Mouse (Mus musculus) midbrain, embryonic 14.5 days (tissue): ENCODE data around the gene Zbtb12. TPM values are rescaled to one million over a fixed set of nuclear protein-coding genes. Genes with fewer than 3 reads are reported as not detected.
"Not testable (repeated sequence)": the region's sequence is repeated elsewhere in the genome, so short reads cannot be mapped to it uniquely, and the experiment has no call there.

Experiments
- ATAC-seq: fragments of 200-750 bp; cut with Nextera tagmentation; 2 replicates; pipeline ENCODE4 v1.8.0; 2017; ENCODE audit warnings: moderate number of reproducible peaks, moderate library complexity; ENCODE audit not compliant: low FRiP score, low TSS enrichment
- DNase-seq: peaks from one replicate; pipeline ENCODE4 v3.0.0-alpha.2; 2015
- H3K27ac ChIP-seq: fragments of 300-500 bp; sonication (generic); replicated peaks from 2 replicates; pipeline ENCODE4 v1.5.1; 2014; ENCODE audit warnings: mild to moderate bottlenecking, low read depth, low read length, moderate library complexity
- H3K27me3 ChIP-seq: fragments of 300-500 bp; sonication (generic); 2 replicates; pipeline ENCODE4 v1.6.1; 2014; ENCODE audit warnings: low read length, control low read depth, mixed read lengths; ENCODE audit not compliant: control insufficient read depth, insufficient read depth
- H3K36me3 ChIP-seq: fragments of 300-500 bp; sonication (generic); 2 replicates; pipeline ENCODE4 v1.6.1; 2014; ENCODE audit warnings: low read length, control low read depth; ENCODE audit not compliant: control insufficient read depth, insufficient read depth
- H3K4me1 ChIP-seq: fragments of 300-500 bp; sonication (generic); 2 replicates; pipeline ENCODE4 v1.6.1; 2014; ENCODE audit warnings: mild to moderate bottlenecking, antibody characterized with exemption, low read length, control low read depth; ENCODE audit not compliant: control insufficient read depth, insufficient read depth
- H3K4me2 ChIP-seq: fragments of 300-500 bp; sonication (generic); 2 replicates; pipeline ENCODE4 v1.6.1; 2014; ENCODE audit warnings: mild to moderate bottlenecking, low read length, moderate library complexity
- H3K4me3 ChIP-seq: fragments of 300-500 bp; sonication (generic); replicated peaks from 2 replicates; pipeline ENCODE4 v1.5.1; 2014; ENCODE audit warnings: low read depth, low read length
- H3K9ac ChIP-seq: fragments of 300-500 bp; sonication (generic); replicated peaks from 2 replicates; pipeline ENCODE4 v1.6.1; 2014; ENCODE audit warnings: mild to moderate bottlenecking, low read length, moderate library complexity
- H3K9me3 ChIP-seq: fragments of 300-500 bp; sonication (generic); 2 replicates; pipeline ENCODE4 v1.6.1; 2016; ENCODE audit warnings: low read length, control low read depth, mixed read lengths; ENCODE audit not compliant: control insufficient read depth
- WGBS: fragments of 180-500 bp; shearing (Covaris S2); extraction: QIAGEN DNeasy Blood & Tissue Kit; methylation state at CpG from one replicate; pipeline ENCODE4 v1.1.7; 2014; 5-methylcytosine and 5-hydroxymethylcytosine counted together
- polyA plus RNA-seq: library from polyadenylated mRNA; unstranded; fragments of >200 nt; fragmentation: Nextera tagmentation; extraction: Ambion mirVana; gene quantifications from 2 replicates; pipeline ENCODE4 v1.2.1, GENCODE M21; 2014

Gene Zbtb12
- polyA plus RNA-seq = 3.0 and 6.8 TPM in 2 replicates

GRCm38 (mm10) chr17:34879336-34879879 lies at the start of gene Zbtb12:
Gene Zbtb12 (plus strand): TSS chr17:34879483.
- DNase-seq (no peak), ATAC-seq (no peak)
- WGBS = 72% methylated on average over 11 of the region's 11 CpGs
- Histone ChIP-seq H3K9ac (no peak within 1 kb of the TSS), H3K27me3 (no peaks in the 10 kb centered on the region), H3K27ac (no peak within 1 kb of the TSS), H3K4me1 (no peaks in the 10 kb centered on the region), H3K4me3 (no peak within 1 kb of the TSS), H3K36me3 (no peaks in the 10 kb centered on the region), H3K9me3 (no peaks in the 10 kb centered on the region), H3K4me2 (no peak within 1 kb of the TSS)

GRCm38 (mm10) chr17:34830776-34831175 lies 48.5 kb upstream of the Zbtb12 start:
- H3K4me2 ChIP-seq, DNase-seq, ATAC-seq, H3K27me3 ChIP-seq, H3K4me3 ChIP-seq, H3K4me1 ChIP-seq, H3K9ac ChIP-seq, H3K27ac ChIP-seq, H3K9me3 ChIP-seq: not testable (repeated sequence)
- 100% methylated on average over 1 of the region's 1 CpGs for WGBS
- peaks cover 73% of the 10 kb centered on the region for H3K36me3 ChIP-seq

- DNase-seq = no peak
- WGBS = 2% methylated on average over 48 of the region's 48 CpGs
- Histone ChIP-seq H3K4me3 (peak overlapping the region; percentile 76), H3K36me3 (peaks cover 52% of the 10 kb centered on the region), H3K4me1 (peaks cover 14% of the 10 kb centered on the region), H3K4me2 (peak overlapping the region; percentile 74), H3K9me3 (no peaks in the 10 kb centered on the region), H3K27ac (peak overlapping the region; percentile 78), H3K9ac (peak overlapping the region; percentile 58), H3K27me3 (no peaks in the 10 kb centered on the region)
- peak; percentile 83 for ATAC-seq
Observed at GRCm38 (mm10) chr17:34836155-34836855, 43.0 kb upstream of the Zbtb12 start.

GRCm38 (mm10) chr17:34836856-34837221 lies 42.4 kb upstream of the Zbtb12 start, which contains the start of the genes Stk19 and Dxo:
Gene Stk19 (minus strand): TSS chr17:34836945.
Gene Dxo (plus strand): TSS chr17:34837019.
- DNase-seq = peak; percentile 99
- Histone ChIP-seq H3K27me3 (no peaks in the 10 kb centered on the region), H3K4me3 (peak within 1 kb of the TSS; percentile 76), H3K9ac (peak within 1 kb of the TSS; percentile 74), H3K4me1 (peaks cover 14% of the 10 kb centered on the region), H3K9me3 (no peaks in the 10 kb centered on the region), H3K4me2 (peak within 1 kb of the TSS; percentile 74), H3K36me3 (peaks cover 55% of the 10 kb centered on the region), H3K27ac (peak within 1 kb of the TSS; percentile 78)
- peak; percentile 93 for ATAC-seq
- under 1% methylated on average over 40 of the region's 40 CpGs for WGBS

- Histone ChIP-seq H3K36me3 (peaks cover 59% of the 10 kb centered on the region), H3K27me3 (no peaks in the 10 kb centered on the region), H3K4me3 (peak overlapping the region; percentile 76), H3K9ac (peak overlapping the region; percentile 74), H3K4me2 (peak overlapping the region; percentile 74), H3K4me1 (peaks cover 14% of the 10 kb centered on the region), H3K27ac (peak overlapping the region; percentile 78), H3K9me3 (no peaks in the 10 kb centered on the region)
- ATAC-seq = peak; percentile 41; the same call in 1 of the 2 replicates
- DNase-seq = no peak
- WGBS = 43% methylated on average over 43 of the region's 43 CpGs
Observed at GRCm38 (mm10) chr17:34837464-34838324, 41.6 kb upstream of the Zbtb12 start.

GRCm38 (mm10) chr17:34838785-34839184 lies 40.5 kb upstream of the Zbtb12 start:
- peaks cover 57% of the 10 kb centered on the region for H3K36me3 ChIP-seq
- H3K27ac ChIP-seq = no peak overlapping the region
- no peak overlapping the region for H3K4me3 ChIP-seq
- WGBS = 92% methylated on average over 7 of the region's 7 CpGs
- no peak overlapping the region for H3K9ac ChIP-seq
- H3K4me1 ChIP-seq = peaks cover 14% of the 10 kb centered on the region
- H3K27me3 ChIP-seq = no peaks in the 10 kb centered on the region
- no peaks in the 10 kb centered on the region for H3K9me3 ChIP-seq
- H3K4me2 ChIP-seq = no peak overlapping the region
- ATAC-seq = no peak
- DNase-seq = no peak

GRCm38 (mm10) chr17:34840736-34841307 lies 38.5 kb upstream of the Zbtb12 start:
- H3K4me3 ChIP-seq = no peak overlapping the region
- no peak overlapping the region for H3K27ac ChIP-seq
- H3K27me3 ChIP-seq = no peaks in the 10 kb centered on the region
- no peak for DNase-seq
- H3K36me3 ChIP-seq = peaks cover 71% of the 10 kb centered on the region
- H3K4me1 ChIP-seq = peaks cover 11% of the 10 kb centered on the region
- ATAC-seq = no peak
- 87% methylated on average over 6 of the region's 6 CpGs for WGBS
- no peak overlapping the region for H3K4me2 ChIP-seq
- no peaks in the 10 kb centered on the region for H3K9me3 ChIP-seq
- no peak overlapping the region for H3K9ac ChIP-seq

- Histone ChIP-seq H3K9ac (no peak overlapping the region), H3K4me2 (no peak overlapping the region), H3K36me3 (peaks cover 79% of the 10 kb centered on the region), H3K27ac (no peak overlapping the region), H3K27me3 (no peaks in the 10 kb centered on the region), H3K4me3 (no peak overlapping the region), H3K4me1 (peaks cover 7% of the 10 kb centered on the region), H3K9me3 (no peaks in the 10 kb centered on the region)
- 96% methylated on average over 13 of the region's 13 CpGs for WGBS
- ATAC-seq (no peak), DNase-seq (no peak)
Observed at GRCm38 (mm10) chr17:34844884-34845283, 34.4 kb upstream of the Zbtb12 start.
